Mouse (Mus musculus): ENCODE measurements around the gene Dennd2c.

DNA sequence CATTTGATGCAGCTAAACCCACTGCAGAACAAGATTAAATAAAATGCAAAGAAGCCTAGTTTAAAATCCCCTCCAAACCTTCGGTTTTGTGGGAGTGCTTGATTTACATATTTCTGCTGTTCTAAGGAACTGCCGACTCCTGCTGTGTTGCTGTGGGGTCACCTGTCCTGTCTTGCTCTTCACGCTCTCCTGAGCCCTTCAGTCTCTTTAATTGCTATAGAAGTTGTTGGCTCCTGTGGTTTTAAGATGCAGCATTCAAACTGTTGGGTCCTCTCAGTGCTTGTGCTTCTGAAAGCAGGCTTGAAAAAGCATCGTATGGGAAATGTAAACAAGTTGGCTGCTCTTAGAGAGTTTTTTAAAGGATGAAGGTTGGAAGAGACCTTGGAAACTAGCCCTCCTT, 25.8 kb downstream of the Dennd2c start:
- TF ChIP-seq POLR2A (IDR thresholded peaks at IDR 0.05; ENCODE audit: low read depth, low read length) (no peak), CTCF (IDR thresholded peaks at IDR 0.05; ENCODE audit: extremely low read depth, insufficient read length, insufficient replicate concordance, low read depth, low read length) (no peak)

All from small intestine, adult 2 months (tissue).